Mouse (Mus musculus) right cerebral cortex, adult 18-20 months (tissue): ENCODE measurements around the gene Olfr1423.
"Not testable (repeated sequence)": the region's sequence is repeated elsewhere in the genome, so short reads cannot be mapped to it uniquely, and the experiment has no call there.

ENCODE experiments used
- DNase-seq: peaks from one replicate; pipeline ENCODE4 v3.0.0; 2022; ENCODE audit warnings: mixed read lengths

Olfr1423 gene

DNA sequence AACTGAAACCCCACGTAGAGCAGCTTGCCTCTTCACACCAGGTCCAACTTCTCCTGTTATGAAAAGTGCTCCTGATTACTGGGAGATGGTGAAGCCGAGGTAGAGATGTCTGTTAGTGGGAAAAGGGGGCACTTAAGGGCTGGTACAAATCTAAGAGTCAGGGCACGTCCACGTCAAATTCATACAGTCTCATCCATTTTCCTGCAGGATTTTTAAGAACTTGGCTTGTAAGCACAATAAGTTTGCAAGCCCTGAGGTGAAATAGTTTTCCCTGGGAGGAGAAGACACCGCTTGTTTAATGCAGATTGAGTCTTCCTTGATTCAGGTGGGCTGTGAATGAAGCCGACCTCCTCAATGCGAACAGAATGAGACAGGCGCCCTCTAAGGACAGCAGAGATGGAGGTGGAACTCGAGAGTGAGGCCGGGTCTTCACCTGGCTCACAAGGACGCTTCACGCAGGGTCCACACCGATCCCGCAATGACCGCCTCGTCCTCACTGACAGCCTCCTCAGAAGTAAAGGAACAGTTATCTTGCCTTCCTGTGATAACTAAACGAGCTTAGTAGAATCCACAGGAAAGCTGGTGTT is 34.7 kb downstream of the Olfr1423 start:
- DNase-seq = no peak

DNA sequence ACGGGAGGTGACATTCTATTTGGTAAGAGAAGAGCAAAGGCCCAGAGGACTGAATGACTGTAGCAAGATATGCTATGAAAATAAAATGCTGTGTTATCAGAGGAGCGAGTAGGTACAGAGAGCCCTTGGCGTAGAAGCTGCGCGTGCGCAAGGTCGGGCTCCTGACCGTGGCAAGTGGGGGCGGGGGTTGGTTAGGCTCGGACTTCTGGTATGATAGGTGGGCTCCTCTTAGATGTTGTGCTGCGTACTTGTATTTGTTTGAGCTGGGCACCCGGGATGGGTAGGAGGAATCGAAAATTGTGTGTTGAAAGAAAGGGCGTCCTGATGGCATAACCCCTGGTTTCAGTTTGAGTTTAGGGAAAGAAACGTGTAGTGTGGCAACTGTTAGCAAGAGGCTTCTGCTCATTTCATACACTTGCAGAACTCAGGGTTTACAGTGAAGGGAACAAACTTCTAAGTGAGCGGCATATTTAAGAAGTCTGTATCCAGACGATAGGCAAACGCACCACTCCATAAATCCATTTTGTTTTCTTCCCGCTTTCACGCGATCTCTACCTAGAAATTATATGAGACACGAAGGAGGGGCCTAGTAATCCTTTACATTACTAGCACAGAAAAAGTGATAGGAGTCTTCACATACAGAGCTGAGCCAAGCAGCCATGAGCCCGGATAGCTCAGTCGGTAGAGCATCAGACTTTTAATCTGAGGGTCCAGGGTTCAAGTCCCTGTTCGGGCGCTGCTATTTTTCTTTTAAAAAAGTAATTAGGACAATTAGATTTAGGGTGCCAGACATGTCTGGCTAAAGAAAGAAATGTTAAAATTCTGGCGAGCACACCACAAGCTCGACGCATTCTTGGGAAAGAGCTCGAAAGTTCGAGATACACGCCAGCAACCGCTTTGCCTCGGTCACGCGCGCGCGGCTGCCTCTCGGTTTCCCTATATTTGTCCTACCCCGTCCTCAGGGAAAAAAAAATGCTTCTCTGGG is 35.4 kb downstream of the Olfr1423 start:
- peak; percentile 86 for DNase-seq

DNA sequence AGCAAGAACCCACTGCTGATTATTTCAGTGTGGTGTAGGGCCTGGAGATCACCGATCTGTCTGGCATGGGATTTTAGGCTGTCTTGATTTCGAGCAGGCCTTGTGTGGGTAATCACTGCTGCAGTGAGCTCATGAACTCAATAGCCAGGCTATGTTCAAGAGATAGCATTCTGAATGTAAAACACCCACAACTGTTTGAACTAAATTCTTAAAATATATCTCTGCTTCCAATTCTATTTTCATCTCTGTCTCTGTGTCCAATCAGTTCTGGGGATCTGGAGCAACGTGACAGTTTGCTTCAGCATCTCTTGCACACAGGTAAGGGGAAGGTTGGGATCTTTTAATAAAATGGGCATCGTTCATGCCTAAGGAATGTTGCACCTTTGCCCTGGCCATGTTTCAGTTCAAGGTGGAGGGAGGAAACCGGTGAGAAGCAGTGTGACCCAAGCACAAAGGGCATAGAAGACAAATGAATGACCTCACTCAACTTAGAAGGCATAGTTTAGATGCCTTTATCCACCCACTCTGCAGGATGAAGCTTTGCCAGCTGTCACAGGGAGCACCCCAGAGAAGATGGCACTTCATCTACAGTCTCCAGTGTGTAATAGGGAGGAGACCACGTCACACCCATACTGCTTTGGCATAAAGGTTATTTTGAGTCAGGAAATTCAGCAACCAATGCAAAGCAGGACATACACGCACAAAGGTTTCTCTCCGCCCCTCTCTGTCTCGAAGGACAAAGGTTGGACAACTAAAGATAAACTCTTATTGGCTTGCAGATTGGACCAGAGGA is 36.7 kb downstream of the Olfr1423 start:
- peak; percentile 34 for DNase-seq

DNA sequence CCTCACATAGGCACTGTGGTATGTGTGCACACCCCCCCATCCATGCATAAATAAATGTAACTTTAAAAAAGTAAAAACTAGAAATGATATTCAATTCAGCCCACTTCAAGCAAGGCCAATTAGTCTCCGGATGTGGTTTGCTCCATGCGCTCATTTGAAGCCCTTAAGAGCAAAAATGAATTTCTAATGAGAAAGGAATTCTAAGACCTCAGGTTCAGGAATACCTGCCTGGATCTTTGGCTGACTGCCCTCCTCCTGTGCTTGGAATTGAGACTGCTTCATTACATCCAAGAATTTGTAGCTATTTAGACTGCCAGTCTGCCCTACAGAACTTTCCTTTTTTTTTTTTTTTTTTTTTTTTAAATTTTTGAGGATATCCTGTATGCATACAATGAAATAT is 37.5 kb downstream of the Olfr1423 start:
- DNase-seq = no peak

DNA sequence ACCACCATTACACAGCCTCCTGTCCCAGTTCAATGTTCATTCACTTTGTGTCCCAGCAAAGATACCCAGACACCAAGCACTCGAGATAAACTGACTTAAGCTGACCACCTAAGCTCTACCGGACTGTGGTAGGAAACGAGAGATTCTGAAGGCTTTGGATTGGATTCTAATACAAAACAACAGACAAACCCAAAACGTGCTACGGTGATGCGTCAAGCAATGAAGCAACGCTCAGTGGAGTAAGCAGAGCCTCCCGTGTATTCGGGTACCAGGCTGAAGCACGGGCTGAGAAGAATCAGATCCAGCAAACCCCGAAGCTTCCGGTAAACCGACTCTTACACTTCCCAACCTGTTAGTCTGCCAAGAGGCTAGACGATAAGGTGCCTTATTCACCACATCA is 38.3 kb downstream of the Olfr1423 start:
- DNase-seq = no peak

DNA sequence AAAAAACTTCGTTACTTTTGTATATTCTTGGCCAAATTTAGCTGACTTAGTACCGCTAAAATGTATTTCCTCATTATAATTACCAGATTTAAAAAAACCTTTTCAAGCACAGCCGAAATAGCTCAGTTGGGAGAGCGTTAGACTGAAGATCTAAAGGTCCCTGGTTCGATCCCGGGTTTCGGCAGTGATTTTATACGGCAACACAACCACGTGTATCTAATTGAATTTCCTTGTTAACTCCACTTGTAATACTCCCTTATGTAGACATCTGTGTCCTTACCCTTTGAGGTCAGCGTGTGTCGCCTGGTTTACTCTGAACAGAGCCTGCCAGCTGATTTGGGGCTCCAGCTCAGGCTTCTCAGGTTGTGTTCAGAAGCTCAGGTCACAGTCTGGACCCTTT is 39.0 kb downstream of the Olfr1423 start:
- DNase-seq = peak; percentile 51

DNA sequence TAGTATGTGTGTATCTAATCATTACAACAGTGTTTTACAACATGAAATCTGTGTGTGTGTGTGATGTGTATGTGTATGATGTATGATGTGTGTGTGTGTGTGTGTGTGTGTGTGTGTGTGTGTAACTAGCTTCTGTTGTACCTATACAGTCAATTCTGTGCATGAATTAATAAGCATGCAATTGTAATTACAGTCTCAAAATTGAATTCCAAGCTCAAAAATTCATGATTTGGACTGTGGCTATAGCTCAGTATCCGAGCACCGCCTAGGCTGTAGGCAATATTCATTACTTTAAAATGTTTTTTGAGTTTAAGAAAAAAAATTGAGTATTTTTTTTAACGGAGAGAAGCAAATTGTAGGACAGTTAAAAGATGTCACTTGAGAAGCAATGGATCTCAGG is 39.4 kb downstream of the Olfr1423 start:
- DNase-seq = no peak

DNA sequence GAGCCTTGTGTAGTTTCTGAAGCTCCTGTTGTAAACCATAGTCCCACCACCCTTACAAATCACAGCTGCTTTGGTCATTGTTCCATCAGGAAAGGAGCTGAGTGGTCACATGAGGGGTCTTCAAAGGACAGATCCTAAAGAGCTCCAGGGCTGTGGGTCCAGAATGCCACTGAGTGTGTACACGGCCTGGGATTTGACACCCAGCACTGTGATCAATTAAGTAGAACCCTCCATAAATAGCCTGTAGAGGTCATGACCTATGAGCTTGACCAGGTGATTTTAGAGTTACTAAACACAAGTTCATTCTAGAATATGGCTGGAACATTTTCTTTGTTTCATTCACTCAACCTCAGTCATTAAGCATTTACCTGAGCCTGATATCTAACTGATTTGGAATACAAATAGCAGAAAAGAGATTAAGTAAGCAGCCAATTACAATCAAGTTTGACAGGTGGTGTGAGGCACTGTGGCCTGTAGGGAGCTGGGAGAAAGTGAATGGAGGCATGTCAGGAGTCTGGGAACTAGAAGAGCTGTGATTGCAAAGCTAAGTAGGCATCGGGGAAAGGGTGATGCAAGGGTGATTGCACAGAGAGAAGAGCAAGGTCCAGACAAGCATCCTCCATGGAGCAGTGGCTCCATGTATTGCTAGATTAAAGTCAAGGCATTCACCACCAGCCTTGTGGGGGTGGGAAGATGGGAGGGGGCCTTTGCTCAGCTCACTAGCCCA is 45.2 kb downstream of the Olfr1423 start:
- no peak for DNase-seq

DNA sequence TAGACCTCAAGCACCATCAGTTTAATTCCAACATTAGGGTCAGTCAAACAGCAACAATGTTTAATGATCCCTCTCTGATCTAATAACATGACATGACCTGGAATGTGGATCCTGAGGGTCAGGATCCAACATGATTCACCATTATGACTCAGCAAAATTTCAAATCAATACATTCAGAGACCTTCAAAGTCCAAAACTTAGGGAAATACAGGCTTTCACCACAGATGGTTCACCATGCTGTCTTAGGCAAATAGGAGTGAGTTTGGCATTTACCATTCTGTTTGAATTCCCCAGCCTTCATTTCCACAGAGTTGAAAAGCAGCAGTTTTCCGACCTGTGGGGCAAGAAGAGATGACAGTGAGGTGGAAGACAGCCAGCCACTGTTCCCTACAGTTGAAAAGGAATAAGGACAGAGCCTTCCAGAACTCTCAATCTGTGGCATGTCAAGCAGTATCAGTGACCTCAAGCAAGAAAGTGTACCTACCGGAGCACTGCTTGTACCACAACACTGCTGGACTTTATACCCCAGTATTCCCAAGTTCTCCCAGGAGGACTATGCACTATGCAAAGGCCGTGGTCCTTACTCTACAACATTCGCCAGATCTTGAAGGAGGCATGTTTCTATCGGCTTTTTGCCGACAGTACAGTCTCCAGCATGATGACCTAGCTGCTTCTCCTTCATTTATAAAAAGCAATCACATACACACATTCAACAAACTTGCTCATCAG is 46.2 kb downstream of the Olfr1423 start:
- DNase-seq = no peak

DNA sequence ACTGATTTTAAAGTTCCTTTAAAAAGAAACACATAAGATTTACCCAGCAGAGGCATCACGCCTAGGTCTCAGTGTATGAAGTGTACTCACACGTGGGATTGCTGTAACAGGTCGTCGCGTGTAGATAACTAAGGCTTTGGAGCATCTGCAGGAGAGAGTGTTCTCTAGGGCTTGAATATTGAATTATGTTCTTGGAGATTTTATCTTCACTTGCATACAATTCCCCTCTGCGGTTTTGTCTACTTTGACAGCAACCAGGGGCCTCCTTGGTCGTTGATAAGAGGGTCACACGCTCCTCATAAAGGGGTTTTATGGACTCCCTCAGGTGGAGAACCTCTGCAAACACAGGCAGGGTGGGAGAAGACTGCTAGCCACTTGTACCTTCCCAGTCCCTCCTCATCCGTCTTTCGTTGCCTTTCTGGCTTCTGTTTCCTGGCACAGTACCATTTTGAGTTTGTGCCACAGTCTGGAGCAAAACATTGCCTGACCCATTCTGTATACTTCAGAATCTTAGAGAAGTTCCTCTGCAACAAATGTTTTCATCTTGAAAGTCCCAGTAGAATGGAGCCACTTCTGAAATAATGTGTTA is 48.6 kb downstream of the Olfr1423 start:
- no peak for DNase-seq

DNA sequence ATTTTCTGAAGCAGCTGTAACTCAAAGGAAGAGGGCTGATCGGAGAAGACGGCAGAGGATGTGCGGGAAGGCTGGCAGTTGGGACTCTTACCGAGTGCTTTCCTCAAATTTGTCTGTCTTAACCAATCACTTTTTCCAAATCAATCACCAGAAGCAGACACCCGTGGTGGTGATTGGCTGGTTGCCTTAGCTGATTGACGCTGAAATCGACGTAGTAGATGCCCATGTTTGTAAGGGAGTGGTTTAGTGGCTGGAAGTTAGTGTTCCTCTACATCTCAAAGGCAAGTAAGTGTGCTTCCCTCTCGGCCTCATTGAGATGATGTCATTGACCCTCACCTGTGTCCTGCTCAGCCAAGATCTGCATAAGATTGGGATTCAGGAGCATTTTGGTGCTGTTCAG is 49.1 kb downstream of the Olfr1423 start:
- no peak for DNase-seq

DNA sequence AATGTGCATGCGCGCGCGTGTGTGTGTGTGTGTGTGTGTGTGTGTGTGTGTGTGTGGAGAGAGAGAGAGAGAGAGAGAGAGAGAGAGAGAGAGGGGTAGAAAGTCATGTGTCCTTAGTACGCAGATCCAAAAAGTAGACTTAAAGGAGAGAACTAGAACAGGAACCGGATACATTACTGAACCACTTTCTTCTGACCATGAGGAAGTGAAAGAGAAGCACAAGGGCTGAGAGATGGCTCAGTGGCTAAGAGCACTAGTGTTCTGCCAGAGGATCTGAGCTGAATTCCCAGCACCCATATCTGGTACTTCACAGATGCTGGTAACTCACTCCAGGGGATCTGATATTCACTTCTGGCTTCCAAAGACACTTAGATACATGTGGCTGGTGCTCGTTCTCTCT is 51.8 kb downstream of the Olfr1423 start:
- DNase-seq = no peak

DNA sequence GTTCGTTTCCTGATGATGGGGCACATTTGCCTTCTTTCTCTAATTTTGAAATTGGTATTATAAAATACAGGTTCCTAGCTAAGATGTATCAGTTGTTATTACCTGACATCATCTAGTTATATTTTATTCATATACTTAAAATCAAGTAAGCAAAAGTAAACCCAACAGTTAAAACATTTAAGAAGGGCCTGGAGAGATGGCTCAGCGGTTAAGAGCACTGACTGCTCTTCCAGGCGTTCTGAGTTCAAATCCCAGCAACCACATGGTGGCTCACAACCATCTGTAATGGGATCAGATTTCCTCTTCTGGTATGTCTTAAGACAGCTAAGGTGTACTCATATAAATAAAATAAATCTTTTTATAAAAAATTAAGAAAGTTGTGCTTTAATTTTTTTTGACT is 53.3 kb downstream of the Olfr1423 start:
- DNase-seq = no peak

DNA sequence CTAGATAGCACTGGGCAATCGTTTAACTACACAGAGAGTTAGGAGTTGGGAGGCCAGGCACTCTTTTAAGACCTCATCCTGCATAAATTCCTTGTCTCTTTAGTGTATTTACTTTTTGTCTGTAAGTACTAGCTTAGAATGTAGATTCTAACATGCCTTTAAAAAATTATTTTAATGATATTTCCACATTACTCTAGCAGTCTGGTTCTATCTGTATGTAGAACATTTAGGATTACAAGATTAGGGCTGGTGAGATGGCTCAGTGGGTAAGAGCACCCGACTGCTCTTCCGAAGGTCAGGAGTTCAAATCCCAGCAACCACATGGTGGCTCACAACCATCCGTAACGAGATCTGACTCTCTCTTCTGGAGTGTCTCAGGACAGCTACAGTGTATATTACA is 56.5 kb downstream of the Olfr1423 start:
- DNase-seq = not testable (repeated sequence)
